Mouse (Mus musculus): Measurements from ENCODE around the gene Plcd4. TPM values are rescaled to one million over a fixed set of nuclear protein-coding genes. Genes with fewer than 3 reads are reported as not detected.
A peak's percentile ranks its signal among the peaks of the same experiment; 100 is the strongest.
"Not testable (repeated sequence)": the region's sequence is repeated elsewhere in the genome, so short reads cannot be mapped to it uniquely, and the experiment has no call there.

Gene Plcd4
- 0.58 and 0.62 TPM in 2 replicates for polyA plus RNA-seq (2012; rRNA removed)

GRCm38 (mm10) chr1:74542451-74542961 lies at the start of gene Plcd4:
Plcd4 (plus strand) TSS chr1:74542888.
- TF ChIP-seq POLR2A (IDR thresholded peaks at IDR 0.05; ENCODE audit: borderline replicate concordance, extremely low read depth, low read depth, low read length) (no peak), CTCF (IDR thresholded peaks at IDR 0.05; ENCODE audit: insufficient read depth, low read length) (no peak)
- peak within 1 kb of the TSS; percentile 48 for H3K4me3 ChIP-seq (replicated peaks; ENCODE audit: extremely low read depth, low read depth, low read length)
- WGBS = 13% methylated on average over 6 of the region's 6 CpGs
- no peaks in the 10 kb centered on the region for H3K4me1 ChIP-seq (ENCODE audit: control insufficient read depth, insufficient read depth, low read length)
- DNase-seq = peak; percentile 7

GRCm38 (mm10) chr1:74501106-74501505 lies 41.6 kb upstream of the Plcd4 start:
- no peak for DNase-seq
- peaks cover 3% of the 10 kb centered on the region for H3K4me1 ChIP-seq (ENCODE audit: control insufficient read depth, insufficient read depth, low read length)
- WGBS = 36% methylated on average over 1 of the region's 1 CpGs
- TF ChIP-seq POLR2A (IDR thresholded peaks at IDR 0.05; ENCODE audit: borderline replicate concordance, extremely low read depth, low read depth, low read length) (no peak), CTCF (IDR thresholded peaks at IDR 0.05; ENCODE audit: insufficient read depth, low read length) (no peak)
- no peak overlapping the region for H3K4me3 ChIP-seq (replicated peaks; ENCODE audit: extremely low read depth, low read depth, low read length)

GRCm38 (mm10) chr1:74505393-74505720 lies 37.3 kb upstream of the Plcd4 start:
- TF ChIP-seq CTCF (IDR thresholded peaks at IDR 0.05; ENCODE audit: insufficient read depth, low read length) = no peak
- no peak for TF ChIP-seq POLR2A (IDR thresholded peaks at IDR 0.05; ENCODE audit: borderline replicate concordance, extremely low read depth, low read depth, low read length)
- DNase-seq = no peak
- peak overlapping the region; percentile 67 for H3K4me3 ChIP-seq (replicated peaks; ENCODE audit: extremely low read depth, low read depth, low read length)
- peaks cover 3% of the 10 kb centered on the region for H3K4me1 ChIP-seq (ENCODE audit: control insufficient read depth, insufficient read depth, low read length)
- WGBS = under 1% methylated on average over 22 of the region's 22 CpGs

- under 1% methylated on average over 64 of the region's 64 CpGs for WGBS
- peak; percentile 100 for DNase-seq
- TF ChIP-seq POLR2A (IDR thresholded peaks at IDR 0.05; ENCODE audit: borderline replicate concordance, extremely low read depth, low read depth, low read length) = peak; percentile 78; the same call in 1 of the 2 replicates
- no peak for TF ChIP-seq CTCF (IDR thresholded peaks at IDR 0.05; ENCODE audit: insufficient read depth, low read length)
- Histone ChIP-seq H3K4me1 (ENCODE audit: control insufficient read depth, insufficient read depth, low read length) (peaks cover 3% of the 10 kb centered on the region), H3K4me3 (replicated peaks; ENCODE audit: extremely low read depth, low read depth, low read length) (peak within 1 kb of the TSS; percentile 83)
Observed at GRCm38 (mm10) chr1:74505721-74506464, 36.8 kb upstream of the Plcd4 start, which contains the start of gene Cnot9. Cnot9 (plus strand) TSS chr1:74506058.

- WGBS = under 1% methylated on average over 34 of the region's 34 CpGs
- H3K4me3 ChIP-seq (replicated peaks; ENCODE audit: extremely low read depth, low read depth, low read length) = peak overlapping the region; percentile 83
- DNase-seq = no peak
- H3K4me1 ChIP-seq (ENCODE audit: control insufficient read depth, insufficient read depth, low read length) = peaks cover 3% of the 10 kb centered on the region
- no peak for TF ChIP-seq CTCF (IDR thresholded peaks at IDR 0.05; ENCODE audit: insufficient read depth, low read length)
- TF ChIP-seq POLR2A (IDR thresholded peaks at IDR 0.05; ENCODE audit: borderline replicate concordance, extremely low read depth, low read depth, low read length) = no peak
Observed at GRCm38 (mm10) chr1:74506471-74506881, 36.2 kb upstream of the Plcd4 start.

- Histone ChIP-seq H3K4me1 (ENCODE audit: control insufficient read depth, insufficient read depth, low read length) (peaks cover 3% of the 10 kb centered on the region), H3K4me3 (replicated peaks; ENCODE audit: extremely low read depth, low read depth, low read length) (no peak overlapping the region)
- TF ChIP-seq CTCF (IDR thresholded peaks at IDR 0.05; ENCODE audit: insufficient read depth, low read length) (no peak), POLR2A (IDR thresholded peaks at IDR 0.05; ENCODE audit: borderline replicate concordance, extremely low read depth, low read depth, low read length) (no peak)
- 95% methylated on average over 2 of the region's 2 CpGs for WGBS
- no peak for DNase-seq
Observed at GRCm38 (mm10) chr1:74507780-74508179, 34.9 kb upstream of the Plcd4 start.

GRCm38 (mm10) chr1:74511306-74511705 lies 31.4 kb upstream of the Plcd4 start:
- 91% methylated on average over 5 of the region's 5 CpGs for WGBS
- no peak overlapping the region for H3K4me3 ChIP-seq (replicated peaks; ENCODE audit: extremely low read depth, low read depth, low read length)
- no peaks in the 10 kb centered on the region; the same call in 1 of the 2 replicates for H3K4me1 ChIP-seq (ENCODE audit: control insufficient read depth, insufficient read depth, low read length)
- DNase-seq = no peak
- TF ChIP-seq POLR2A (IDR thresholded peaks at IDR 0.05; ENCODE audit: borderline replicate concordance, extremely low read depth, low read depth, low read length) = no peak
- TF ChIP-seq CTCF (IDR thresholded peaks at IDR 0.05; ENCODE audit: insufficient read depth, low read length) = no peak

- DNase-seq; H3K4me1 ChIP-seq (ENCODE audit: control insufficient read depth, insufficient read depth, low read length); H3K4me3 ChIP-seq (replicated peaks; ENCODE audit: extremely low read depth, low read depth, low read length): not testable (repeated sequence)
- 93% methylated on average over 1 of the region's 1 CpGs for WGBS
Observed at GRCm38 (mm10) chr1:74512999-74513398, 29.7 kb upstream of the Plcd4 start.

GRCm38 (mm10) chr1:74519875-74520274 lies 22.8 kb upstream of the Plcd4 start:
- H3K4me1 ChIP-seq (ENCODE audit: control insufficient read depth, insufficient read depth, low read length) = no peaks in the 10 kb centered on the region
- no peak for TF ChIP-seq CTCF (IDR thresholded peaks at IDR 0.05; ENCODE audit: insufficient read depth, low read length)
- no peak for TF ChIP-seq POLR2A (IDR thresholded peaks at IDR 0.05; ENCODE audit: borderline replicate concordance, extremely low read depth, low read depth, low read length)
- no peak overlapping the region for H3K4me3 ChIP-seq (replicated peaks; ENCODE audit: extremely low read depth, low read depth, low read length)
- DNase-seq = no peak

- DNase-seq = no peak
- no peaks in the 10 kb centered on the region for H3K4me1 ChIP-seq (ENCODE audit: control insufficient read depth, insufficient read depth, low read length)
- WGBS = 84% methylated on average over 4 of the region's 4 CpGs
- no peak overlapping the region for H3K4me3 ChIP-seq (replicated peaks; ENCODE audit: extremely low read depth, low read depth, low read length)
- TF ChIP-seq POLR2A (IDR thresholded peaks at IDR 0.05; ENCODE audit: borderline replicate concordance, extremely low read depth, low read depth, low read length) (no peak), CTCF (IDR thresholded peaks at IDR 0.05; ENCODE audit: insufficient read depth, low read length) (no peak)
Observed at GRCm38 (mm10) chr1:74524746-74525145, 17.9 kb upstream of the Plcd4 start.

All from lung, adult 2 months (tissue).